Comparison of ENCODE assay signal across 24 mouse cellular contexts in genomic region chr6:122883603-122884002, GRCm38 (mm10).
"Had no signal": no experiment of that assay in that cellular context is flagged by ENCODE, and none has a peak within 500 bp of the region (broad histone marks: within the 10 kb centered on the region; RNA-seq: fewer than 3 reads in every experiment).

No protein-coding gene starts in this region.

- H3K9me3 ChIP-seq: heart, embryonic 10.5 days; heart, embryonic 12.5 days; hindbrain, embryonic 10.5 days; hindbrain, embryonic 12.5 days; limb, embryonic 10.5 days; limb, embryonic 12.5 days had no signal

- H3K4me1 ChIP-seq: heart, embryonic 10.5 days; heart, embryonic 12.5 days; hindbrain, embryonic 10.5 days; hindbrain, embryonic 12.5 days; limb, embryonic 10.5 days; limb, embryonic 12.5 days had no signal

- H3K4me3 ChIP-seq: heart, adult 2 months; heart, embryonic 10.5 days; heart, embryonic 12.5 days; hindbrain, embryonic 10.5 days; hindbrain, embryonic 12.5 days; layer of hippocampus, adult 2 months; left cerebral cortex, adult 2 months; limb, embryonic 10.5 days; limb, embryonic 12.5 days had no signal

- H3K27me3 ChIP-seq: heart, embryonic 12.5 days; hindbrain, embryonic 12.5 days; limb, embryonic 12.5 days had no signal

- H3K27ac ChIP-seq: heart, adult 2 months; heart, embryonic 10.5 days; hindbrain, embryonic 10.5 days; hindbrain, embryonic 12.5 days; hindbrain, embryonic 14.5 days; layer of hippocampus, adult 2 months; left cerebral cortex, adult 2 months; limb, embryonic 10.5 days; limb, embryonic 12.5 days; liver, embryonic 14.5 days had no signal

- ATAC-seq: forebrain, postnatal 0 days; hindbrain, embryonic 16.5 days; inflammation-experienced regulatory T-cells, adult 6 months; intestine, postnatal 0 days had no signal

- H3K4me2 ChIP-seq: heart, embryonic 12.5 days; hindbrain, embryonic 12.5 days; hindbrain, embryonic 14.5 days; limb, embryonic 12.5 days had no signal

- H3K9ac ChIP-seq: forebrain, postnatal 0 days; heart, embryonic 12.5 days; hindbrain, embryonic 12.5 days; hindbrain, embryonic 14.5 days; limb, embryonic 12.5 days; liver, embryonic 14.5 days had no signal

- DNase-seq: forebrain, postnatal 0 days; gastrocnemius, postnatal 14 days; gastrocnemius, postnatal 36 days; heart, adult 2 months; heart, postnatal 10 days; heart, postnatal 4 days; kidney, adult 18-20 months; kidney, adult 8-10 months; kidney, postnatal 10 days; kidney, postnatal 25 days; kidney, postnatal 4 days had no signal
